8 mouse cellular contexts compared by ENCODE assay signal in genomic region chr2:32961192-32961995, GRCm38 (mm10). TPM values are rescaled to one million over a fixed set of nuclear protein-coding genes. Genes with fewer than 3 reads are reported as not detected.
DNase-seq lines count a peak whose midpoint lies in the region; ATAC-seq and TF ChIP-seq lines count a peak whose summit lies in the region.

TSS of gene Rpl12 (plus strand) at chr2:32961559.
TSS of gene Lrsam1 (minus strand) at chr2:32961614.

- intact Hi-C loops in heart, postnatal 14 days (cut with DNase I), result no loop called here

- H3K9ac ChIP-seq in ES-Bruce4 (ENCODE audit: low read depth, poor library complexity, severe bottlenecking), result peak within 1 kb of the TSS; percentile 93
- peak within 1 kb of the TSS; percentile 93 for H3K9ac ChIP-seq in forebrain, embryonic 14.5 days (ENCODE audit: low read length)

- peaks cover 34% of the 10 kb centered on the region for H3K36me3 ChIP-seq in ES-Bruce4 (ENCODE audit: control insufficient read depth, insufficient read depth, low read length, poor library complexity, severe bottlenecking)
- peaks cover 36% of the 10 kb centered on the region for H3K36me3 ChIP-seq in forebrain, embryonic 14.5 days (ENCODE audit: control insufficient read depth, insufficient read depth, low read length)

- ATAC-seq in cerebellum, adult (ENCODE audit: insufficient number of reproducible peaks, low FRiP score, low TSS enrichment), result peak; percentile 91
- peak; percentile 97 for ATAC-seq in forebrain, embryonic 14.5 days
- ATAC-seq in neutrophil, adult 5-6 weeks (ENCODE audit: extremely low read depth, insufficient number of reproducible peaks, low FRiP score, poor library complexity, severe bottlenecking), result peak; percentile 82

- TF ChIP-seq POLR2A in ES-Bruce4 (IDR thresholded peaks at IDR 0.05; ENCODE audit: insufficient read depth, low read length), result peak; percentile 88
- peak; percentile 87 for TF ChIP-seq POLR2A in lung, adult 2 months (IDR thresholded peaks at IDR 0.05; ENCODE audit: borderline replicate concordance, extremely low read depth, low read depth, low read length)

- peak within 1 kb of the TSS; percentile 73 for H3K27ac ChIP-seq in ES-Bruce4 (ENCODE audit: insufficient read depth, low read length)
- peak within 1 kb of the TSS; percentile 74 for H3K27ac ChIP-seq in forebrain, embryonic 14.5 days (ENCODE audit: low read depth, low read length)

- DNase-seq in forebrain, embryonic 14.5 days (ENCODE audit: low spot score), result peak; percentile 97
- DNase-seq in heart, postnatal 14 days, result peak; percentile 94 to 97
- DNase-seq in layer of hippocampus, adult 18-20 months (ENCODE audit: low spot score in 2 of 2), result peak; percentile 89 to 95
- DNase-seq in lung, adult 2 months, result peak; percentile 96
- peak; percentile 89 to 93 for DNase-seq in thymus, adult 18-20 months

- H3K4me3 ChIP-seq in ES-Bruce4 (ENCODE audit: low read depth, low read length), result peak within 1 kb of the TSS; percentile 89
- peak within 1 kb of the TSS; percentile 75 for H3K4me3 ChIP-seq in forebrain, embryonic 14.5 days (ENCODE audit: low read depth, low read length)
- H3K4me3 ChIP-seq in lung, adult 2 months (replicated peaks; ENCODE audit: extremely low read depth, low read depth, low read length), result peak within 1 kb of the TSS; percentile 99

- WGBS in forebrain, embryonic 14.5 days, result 4% methylated on average over 55 of the region's 55 CpGs
- WGBS in lung, adult 2 months, result 2% methylated on average over 55 of the region's 55 CpGs

- no peaks in the 10 kb centered on the region for H3K27me3 ChIP-seq in ES-Bruce4 (ENCODE audit: control insufficient read depth, insufficient read depth, low read length, poor library complexity, severe bottlenecking)
- no peaks in the 10 kb centered on the region for H3K27me3 ChIP-seq in forebrain, embryonic 14.5 days (replicated peaks; ENCODE audit: control insufficient read depth, insufficient read depth, low read length)

- TF ChIP-seq CTCF in ES-Bruce4 (IDR thresholded peaks at IDR 0.05; ENCODE audit: low read depth, low read length), result no peak
- no peak for TF ChIP-seq CTCF in lung, adult 2 months (IDR thresholded peaks at IDR 0.05; ENCODE audit: insufficient read depth, low read length)

- no peaks in the 10 kb centered on the region for H3K4me1 ChIP-seq in ES-Bruce4 (ENCODE audit: control insufficient read depth, insufficient read depth, low read length)
- H3K4me1 ChIP-seq in forebrain, embryonic 14.5 days (ENCODE audit: control insufficient read depth, insufficient read depth, low read length), result peaks cover 16% of the 10 kb centered on the region
- peaks cover 3% of the 10 kb centered on the region for H3K4me1 ChIP-seq in lung, adult 2 months (ENCODE audit: control insufficient read depth, insufficient read depth, low read length)

- peak within 1 kb of the TSS; percentile 92 for H3K4me2 ChIP-seq in forebrain, embryonic 14.5 days (ENCODE audit: low read length)

- H3K9me3 ChIP-seq in ES-Bruce4 (replicated peaks; ENCODE audit: control insufficient read depth, insufficient read depth, low read length, poor library complexity, severe bottlenecking), result no peaks in the 10 kb centered on the region
- no peaks in the 10 kb centered on the region for H3K9me3 ChIP-seq in forebrain, embryonic 14.5 days (replicated peaks; ENCODE audit: control insufficient read depth, low read length)

- TF ChIP-seq EP300 in ES-Bruce4 (IDR thresholded peaks at IDR 0.05; ENCODE audit: insufficient read depth, low read depth, low read length), result peak; percentile 62; the same call in 1 of the 2 replicates

RNA-seq across cellular contexts. Expression of gene Rpl12, which starts in this region (rescaled TPM):
- 114 and 117 TPM in 2 replicates for polyA plus RNA-seq in ES-Bruce4 (2011; ENCODE audit: insufficient read depth, insufficient read length, low read depth, missing spikeins)
- 94.3 and 128 TPM in 2 replicates for polyA plus RNA-seq in forebrain, embryonic 14.5 days (2014; fragmentation: Nextera tagmentation; extraction: Ambion mirVana)
- 10 to 100 TPM; 66.3 to 75.0 TPM for total RNA-seq in heart, postnatal 14 days (2021)
- 100 to 1,000 TPM in 1 of 2 experiments, 10 to 100 TPM in 1; 97.3 to 116 TPM for total RNA-seq in layer of hippocampus, adult 18-20 months (2021)
- 190 and 241 TPM in 2 replicates for polyA plus RNA-seq in lung, adult 2 months (2012; rRNA removed)
- 1,202 and 1,236 TPM in 2 replicates for total RNA-seq in neutrophil, adult 5-6 weeks (2017)

RNA-seq across cellular contexts. Expression of gene Lrsam1, which starts in this region (rescaled TPM):
- 14.7 and 17.0 TPM in 2 replicates for polyA plus RNA-seq in ES-Bruce4 (2011; ENCODE audit: insufficient read depth, insufficient read length, low read depth, missing spikeins)
- 13.6 and 15.7 TPM in 2 replicates for polyA plus RNA-seq in forebrain, embryonic 14.5 days (2014; fragmentation: Nextera tagmentation; extraction: Ambion mirVana)
- 10 to 100 TPM; 12.0 to 13.4 TPM for total RNA-seq in heart, postnatal 14 days (2021)
- 10 to 100 TPM; 30.3 to 38.7 TPM for total RNA-seq in layer of hippocampus, adult 18-20 months (2021)
- polyA plus RNA-seq in lung, adult 2 months (2012; rRNA removed), result 17.4 and 18.4 TPM in 2 replicates
- 13.5 and 14.9 TPM in 2 replicates for total RNA-seq in neutrophil, adult 5-6 weeks (2017)

Comparison
In these comparisons a context has a peak if more than half of its experiments do, and no peak if none do; other contexts are left out.
1. Peak in every context shown above with its lines: DNase-seq, ATAC-seq, H3K4me3 ChIP-seq and H3K27ac ChIP-seq.
2. RNA of gene Rpl12 (total RNA-seq): 1,202 to 1,236 TPM in neutrophil, adult 5-6 weeks; 97.3 to 116 TPM in layer of hippocampus, adult 18-20 months and 66.3 to 75.0 TPM in heart, postnatal 14 days; every median in the first group is over 10 times any median in the second.